Comparison of ENCODE assay signal across 17 mouse cellular contexts in genomic region chr5:134734072-134734471, GRCm38 (mm10). TPM values are rescaled to one million over a fixed set of nuclear protein-coding genes. Genes with fewer than 3 reads are reported as not detected.
DNase-seq lines count a peak whose midpoint lies in the region; TF ChIP-seq lines count a peak whose summit lies in the region.
"Had no signal": no experiment of that assay in that cellular context is flagged by ENCODE, and none has a peak within 500 bp of the region (broad histone marks: within the 10 kb centered on the region; RNA-seq: fewer than 3 reads in every experiment).

No protein-coding gene starts in this region.

- no peak for TF ChIP-seq CTCF in lung, adult 2 months (IDR thresholded peaks at IDR 0.05; ENCODE audit: insufficient read depth, low read length)

- H3K4me3 ChIP-seq in lung, adult 2 months (replicated peaks; ENCODE audit: extremely low read depth, low read depth, low read length): no peak overlapping the region
- H3K4me3 ChIP-seq: heart, embryonic 15.5 days; hindbrain, embryonic 12.5 days; limb, embryonic 13.5 days; liver, embryonic 15.5 days; midbrain, embryonic 15.5 days had no signal

- no peak for TF ChIP-seq POLR2A in lung, adult 2 months (IDR thresholded peaks at IDR 0.05; ENCODE audit: borderline replicate concordance, extremely low read depth, low read depth, low read length)

- DNase-seq in heart, adult 11 months: peak; percentile 95
- no peak for DNase-seq in heart, postnatal 4 days
- DNase-seq in lung, adult 18-20 months: peak; percentile 39 to 58
- no peak for DNase-seq in lung, adult 2 months
- DNase-seq in layer of hippocampus, adult 8-10 months (ENCODE audit: low spot score in 2 of 2): peak; percentile 21 to 55
- DNase-seq in lung, postnatal 25 days (ENCODE audit: low spot score): peak; percentile 53
- no peak for DNase-seq in urinary bladder, adult 18-20 months (ENCODE audit: low spot score in 2 of 2)
- DNase-seq in spleen, postnatal 14 days (ENCODE audit: low spot score in 2 of 2): no peak
- DNase-seq: adrenal gland, adult 2 months; cerebellum, postnatal 14 days; kidney, postnatal 10 days had no signal

- H3K4me1 ChIP-seq in lung, adult 2 months (ENCODE audit: control insufficient read depth, insufficient read depth, low read length): peaks cover 13% of the 10 kb centered on the region
- H3K4me1 ChIP-seq: hindbrain, embryonic 12.5 days; limb, embryonic 13.5 days; liver, embryonic 15.5 days; midbrain, embryonic 15.5 days had no signal

- 32% methylated on average over 5 of the region's 5 CpGs for WGBS in lung, adult 2 months

RNA-seq across cellular contexts. Expression of gene Eln, which starts 13.1 kb away (rescaled TPM):
- total RNA-seq in heart, postnatal 4 days (2021): 1,000 to 10,000 TPM in 1 of 2 experiments, 100 to 1,000 TPM in 1; 932 to 1,129 TPM
- 311 and 510 TPM in 2 replicates for polyA plus RNA-seq in lung, adult 2 months (2012; rRNA removed)
- total RNA-seq in layer of hippocampus, adult 8-10 months (2022): 10 to 100 TPM; 10.1 to 14.5 (median 13.5) TPM
- total RNA-seq: granulocyte monocyte progenitor cell, adult 5-6 weeks had no signal

RNA-seq across cellular contexts. Expression of gene Limk1, which starts 45.7 kb away (rescaled TPM):
- total RNA-seq in heart, postnatal 4 days (2021): 10 to 100 TPM; 13.5 to 14.9 TPM
- 29.6 and 31.1 TPM in 2 replicates for polyA plus RNA-seq in lung, adult 2 months (2012; rRNA removed)
- 10 to 100 TPM; 43.7 to 45.3 (median 44.5) TPM for total RNA-seq in layer of hippocampus, adult 8-10 months (2022)

Comparison
In these comparisons a context has a peak if more than half of its experiments do, and no peak if none do; other contexts are left out.
1. DNase-seq: peak in heart, adult 11 months (single experiment), lung, adult 18-20 months (2 of 2), layer of hippocampus, adult 8-10 months (2 of 2) and lung, postnatal 25 days (single experiment); none in heart, postnatal 4 days (single experiment), lung, adult 2 months (single experiment), urinary bladder, adult 18-20 months (0 of 2) and spleen, postnatal 14 days (0 of 2).
2. RNA of gene Eln, which starts 13.1 kb away (total RNA-seq): 932 to 1,129 TPM in heart, postnatal 4 days; 10.1 to 14.5 TPM in layer of hippocampus, adult 8-10 months; every median in the first group is over 10 times any median in the second.